In the genomic region with DNA sequence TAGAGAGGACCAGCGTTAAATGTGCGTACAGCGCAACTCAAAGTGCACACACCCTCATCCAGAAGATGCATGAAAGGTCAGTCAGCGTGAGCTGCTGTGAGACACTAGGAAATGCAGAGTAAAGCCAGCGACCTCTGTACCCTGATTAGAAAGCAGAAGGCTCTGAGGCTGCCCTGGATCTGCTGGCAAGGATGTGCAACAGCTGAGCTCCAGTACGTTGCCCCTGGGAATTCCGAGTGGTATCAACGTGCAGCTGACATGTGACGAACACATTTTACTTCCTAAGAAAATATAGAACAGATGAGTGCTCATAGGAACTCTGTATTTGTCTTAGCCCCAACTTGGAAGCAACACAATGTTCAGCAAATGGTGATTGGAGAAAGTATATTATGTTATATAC, we compare ENCODE assay signal across 13 mouse cellular contexts.
DNase-seq lines count a peak whose midpoint lies in the region; ATAC-seq lines count a peak whose summit lies in the region.
"Had no signal": no experiment of that assay in that cellular context is flagged by ENCODE, and none has a peak within 500 bp of the region (broad histone marks: within the 10 kb centered on the region; RNA-seq: fewer than 3 reads in every experiment).

No protein-coding gene starts in this region.

- intact Hi-C loops in heart, postnatal 14 days (cut with DNase I) = no loop called here

- peak; percentile 22 to 36 for DNase-seq in cerebellum, postnatal 10 days
- DNase-seq in cerebellum, postnatal 4 days (ENCODE audit: low spot score in 2 of 2) = no peak
- DNase-seq in heart, postnatal 14 days = no peak
- peak; percentile 16 to 23 for DNase-seq in kidney, postnatal 36 days
- DNase-seq in NIH3T3 (ENCODE audit: low read depth) = peak; percentile 17
- DNase-seq: thymus, adult 18-20 months had no signal

- WGBS in heart, embryonic 15.5 days = 51% methylated on average over 9 of the region's 9 CpGs
- WGBS in kidney, embryonic 14.5 days = 78% methylated on average over 9 of the region's 9 CpGs
- 92% methylated on average over 9 of the region's 9 CpGs for WGBS in forebrain, embryonic 13.5 days

- peaks cover 16% of the 10 kb centered on the region for H3K36me3 ChIP-seq in heart, embryonic 15.5 days
- peaks cover 17% of the 10 kb centered on the region; the same call in 1 of the 2 replicates for H3K36me3 ChIP-seq in kidney, embryonic 14.5 days (ENCODE audit: control insufficient read depth, insufficient read depth, low read length)
- peaks cover 55% of the 10 kb centered on the region for H3K36me3 ChIP-seq in forebrain, embryonic 13.5 days (ENCODE audit: poor library complexity, severe bottlenecking)

- H3K9ac ChIP-seq in heart, embryonic 15.5 days = no peak overlapping the region
- H3K9ac ChIP-seq in kidney, embryonic 14.5 days (ENCODE audit: low read depth, low read length) = no peak overlapping the region
- no peak overlapping the region for H3K9ac ChIP-seq in forebrain, embryonic 13.5 days
- H3K9ac ChIP-seq: embryonic facial prominence, embryonic 13.5 days; liver, postnatal 0 days had no signal

- no peaks in the 10 kb centered on the region for H3K27me3 ChIP-seq in heart, embryonic 15.5 days
- no peaks in the 10 kb centered on the region for H3K27me3 ChIP-seq in kidney, embryonic 14.5 days (ENCODE audit: control insufficient read depth, insufficient read depth, low read length)
- H3K27me3 ChIP-seq in forebrain, embryonic 13.5 days = no peaks in the 10 kb centered on the region
- H3K27me3 ChIP-seq: CH12.LX; embryonic facial prominence, embryonic 13.5 days had no signal

- H3K4me1 ChIP-seq in heart, embryonic 15.5 days (replicated peaks) = peaks cover 14% of the 10 kb centered on the region
- H3K4me1 ChIP-seq in kidney, embryonic 14.5 days (ENCODE audit: control insufficient read depth, insufficient read depth, low read length) = 0 out of 2 replicates have a peak, but pooled peaks cover 3% of the 10 kb centered on the region
- H3K4me1 ChIP-seq in forebrain, embryonic 13.5 days = no peaks in the 10 kb centered on the region
- H3K4me1 ChIP-seq: forebrain, embryonic 10.5 days had no signal

- no peak overlapping the region for H3K4me3 ChIP-seq in heart, embryonic 15.5 days
- no peak overlapping the region for H3K4me3 ChIP-seq in kidney, embryonic 14.5 days (ENCODE audit: low read length)
- no peak overlapping the region for H3K4me3 ChIP-seq in forebrain, embryonic 13.5 days
- H3K4me3 ChIP-seq: embryonic facial prominence, embryonic 13.5 days; forebrain, embryonic 10.5 days had no signal

- H3K4me2 ChIP-seq in heart, embryonic 15.5 days = no peak overlapping the region
- H3K4me2 ChIP-seq in kidney, embryonic 14.5 days (replicated peaks; ENCODE audit: low read depth, low read length) = no peak overlapping the region
- H3K4me2 ChIP-seq in forebrain, embryonic 13.5 days = no peak overlapping the region
- H3K4me2 ChIP-seq: embryonic facial prominence, embryonic 13.5 days had no signal

- ATAC-seq in heart, embryonic 15.5 days (replicated peaks; ENCODE audit: insufficient number of reproducible peaks, insufficient read depth, low FRiP score, low read depth) = 0 out of 2 replicates have a peak, but pooled peaks have one; percentile 22
- no peak for ATAC-seq in kidney, embryonic 14.5 days (ENCODE audit: low FRiP score, low TSS enrichment)
- ATAC-seq in forebrain, embryonic 13.5 days = no peak
- ATAC-seq: liver, postnatal 0 days had no signal

- no peaks in the 10 kb centered on the region for H3K9me3 ChIP-seq in heart, embryonic 15.5 days (replicated peaks)
- H3K9me3 ChIP-seq in kidney, embryonic 14.5 days (ENCODE audit: control insufficient read depth, low read length) = no peaks in the 10 kb centered on the region
- H3K9me3 ChIP-seq in forebrain, embryonic 13.5 days (replicated peaks) = no peaks in the 10 kb centered on the region
- H3K9me3 ChIP-seq: embryonic facial prominence, embryonic 13.5 days; forebrain, embryonic 10.5 days had no signal

- peak overlapping the region; percentile 67 for H3K27ac ChIP-seq in heart, embryonic 15.5 days
- no peak overlapping the region for H3K27ac ChIP-seq in kidney, embryonic 14.5 days (ENCODE audit: low read depth, low read length)
- H3K27ac ChIP-seq in forebrain, embryonic 13.5 days = no peak overlapping the region
- H3K27ac ChIP-seq: embryonic facial prominence, embryonic 13.5 days; forebrain, embryonic 10.5 days had no signal

Comparison
In these comparisons a context has a peak if more than half of its experiments do, and no peak if none do; other contexts are left out.
1. DNase-seq: peak in cerebellum, postnatal 10 days (2 of 2), kidney, postnatal 36 days (2 of 2) and NIH3T3 (single experiment); none in cerebellum, postnatal 4 days (0 of 2) and heart, postnatal 14 days (0 of 2).